Mouse (Mus musculus): ENCODE results near the gene Cemip2. TPM values are rescaled to one million over a fixed set of nuclear protein-coding genes. Genes with fewer than 3 reads are reported as not detected.
"Not testable (repeated sequence)": the region's sequence is repeated elsewhere in the genome, so short reads cannot be mapped to it uniquely, and the experiment has no call there.

The Cemip2 gene
- polyA plus RNA-seq, 1 experiment: 0.12 TPM

GRCm38 (mm10) chr19:21858846-21859521 lies 80.8 kb downstream of the Cemip2 start:
- Histone ChIP-seq H3K4me3 (replicated peaks) (no peak overlapping the region), H3K4me1 (peaks cover 16% of the 10 kb centered on the region), H3K36me3 (replicated peaks; ENCODE audit: low read length) (peaks cover 42% of the 10 kb centered on the region), H3K9me3 (no peaks in the 10 kb centered on the region), H3K27me3 (replicated peaks) (no peaks in the 10 kb centered on the region)
- TF ChIP-seq GATA1 (IDR thresholded peaks at IDR 0.05; ENCODE audit: borderline replicate concordance, low read length): no peak
- no peak for TF ChIP-seq FLI1 (IDR thresholded peaks at IDR 0.05; ENCODE audit: low read length)

GRCm38 (mm10) chr19:21860132-21860531 lies 82.0 kb downstream of the Cemip2 start:
- H3K27me3 ChIP-seq (replicated peaks): no peaks in the 10 kb centered on the region
- no peak overlapping the region for H3K4me3 ChIP-seq (replicated peaks)
- H3K36me3 ChIP-seq (replicated peaks; ENCODE audit: low read length): peaks cover 31% of the 10 kb centered on the region
- TF ChIP-seq GATA1 (IDR thresholded peaks at IDR 0.05; ENCODE audit: borderline replicate concordance, low read length) (no peak), FLI1 (IDR thresholded peaks at IDR 0.05; ENCODE audit: low read length) (no peak)
- H3K9me3 ChIP-seq: no peaks in the 10 kb centered on the region
- H3K4me1 ChIP-seq: peaks cover 17% of the 10 kb centered on the region

- Histone ChIP-seq H3K36me3 (replicated peaks; ENCODE audit: low read length) (peaks cover 24% of the 10 kb centered on the region), H3K9me3 (no peaks in the 10 kb centered on the region), H3K4me1 (peaks cover 19% of the 10 kb centered on the region), H3K4me3 (replicated peaks) (no peak overlapping the region), H3K27me3 (replicated peaks) (no peaks in the 10 kb centered on the region)
- TF ChIP-seq GATA1 (IDR thresholded peaks at IDR 0.05; ENCODE audit: borderline replicate concordance, low read length) (no peak), FLI1 (IDR thresholded peaks at IDR 0.05; ENCODE audit: low read length) (no peak)
These were observed 82.8 kb downstream of the Cemip2 start for GRCm38 (mm10) chr19:21860894-21861293.

- Histone ChIP-seq H3K4me1 (peaks cover 26% of the 10 kb centered on the region), H3K36me3 (replicated peaks; ENCODE audit: low read length) (peaks cover 9% of the 10 kb centered on the region), H3K27me3 (replicated peaks) (no peaks in the 10 kb centered on the region), H3K4me3 (replicated peaks) (no peak overlapping the region), H3K9me3 (no peaks in the 10 kb centered on the region)
- no peak for TF ChIP-seq FLI1 (IDR thresholded peaks at IDR 0.05; ENCODE audit: low read length)
These were observed 84.3 kb downstream of the Cemip2 start for GRCm38 (mm10) chr19:21862289-21862990.

- Histone ChIP-seq H3K4me3 (replicated peaks) (no peak overlapping the region), H3K4me1 (peaks cover 32% of the 10 kb centered on the region), H3K36me3 (replicated peaks; ENCODE audit: low read length) (peaks cover 5% of the 10 kb centered on the region), H3K27me3 (replicated peaks) (no peaks in the 10 kb centered on the region), H3K9me3 (no peaks in the 10 kb centered on the region)
- no peak for TF ChIP-seq GATA1 (IDR thresholded peaks at IDR 0.05; ENCODE audit: borderline replicate concordance, low read length)
- no peak for TF ChIP-seq FLI1 (IDR thresholded peaks at IDR 0.05; ENCODE audit: low read length)
These were observed 85.1 kb downstream of the Cemip2 start for GRCm38 (mm10) chr19:21862991-21863931.

- TF ChIP-seq GATA1 (IDR thresholded peaks at IDR 0.05; ENCODE audit: borderline replicate concordance, low read length): no peak
- TF ChIP-seq FLI1 (IDR thresholded peaks at IDR 0.05; ENCODE audit: low read length): no peak
- H3K36me3 ChIP-seq (replicated peaks; ENCODE audit: low read length): no peaks in the 10 kb centered on the region
- no peak overlapping the region for H3K4me3 ChIP-seq (replicated peaks)
- H3K4me1 ChIP-seq: peaks cover 36% of the 10 kb centered on the region
- no peaks in the 10 kb centered on the region for H3K9me3 ChIP-seq
- no peaks in the 10 kb centered on the region for H3K27me3 ChIP-seq (replicated peaks)
These were observed 87.3 kb downstream of the Cemip2 start for GRCm38 (mm10) chr19:21865242-21866055.

GRCm38 (mm10) chr19:21866094-21866493 lies 88.0 kb downstream of the Cemip2 start:
- no peaks in the 10 kb centered on the region for H3K27me3 ChIP-seq (replicated peaks)
- TF ChIP-seq GATA1 (IDR thresholded peaks at IDR 0.05; ENCODE audit: borderline replicate concordance, low read length) (no peak), FLI1 (IDR thresholded peaks at IDR 0.05; ENCODE audit: low read length) (no peak)
- H3K4me3 ChIP-seq (replicated peaks): no peak overlapping the region
- H3K4me1 ChIP-seq: peaks cover 36% of the 10 kb centered on the region
- no peaks in the 10 kb centered on the region for H3K36me3 ChIP-seq (replicated peaks; ENCODE audit: low read length)
- no peaks in the 10 kb centered on the region for H3K9me3 ChIP-seq

GRCm38 (mm10) chr19:21866756-21867155 lies 88.6 kb downstream of the Cemip2 start:
- not testable (repeated sequence) for H3K27me3 ChIP-seq (replicated peaks); H3K4me3 ChIP-seq (replicated peaks); H3K36me3 ChIP-seq (replicated peaks; ENCODE audit: low read length); H3K9me3 ChIP-seq
- H3K4me1 ChIP-seq: peaks cover 36% of the 10 kb centered on the region

- TF ChIP-seq GATA1 (IDR thresholded peaks at IDR 0.05; ENCODE audit: borderline replicate concordance, low read length) (no peak), FLI1 (IDR thresholded peaks at IDR 0.05; ENCODE audit: low read length) (no peak)
- Histone ChIP-seq H3K4me3 (replicated peaks) (no peak overlapping the region), H3K36me3 (replicated peaks; ENCODE audit: low read length) (no peaks in the 10 kb centered on the region), H3K9me3 (no peaks in the 10 kb centered on the region), H3K27me3 (replicated peaks) (no peaks in the 10 kb centered on the region), H3K4me1 (peaks cover 25% of the 10 kb centered on the region)
These were observed 90.3 kb downstream of the Cemip2 start for GRCm38 (mm10) chr19:21868471-21868870.
